Mouse (Mus musculus): ENCODE measurements around the gene Cask. TPM values are rescaled to one million over a fixed set of nuclear protein-coding genes. Genes with fewer than 3 reads are reported as not detected.

The Cask gene
- total RNA-seq, 2 experiments from 2014 or later = 16.8 to 17.3 TPM

- intact Hi-C loops (cut with DNase I) = loop anchor here (10.0 kb wide), 2 partner anchors 147 to 307 kb away; no protein-coding TSS in a partner anchor
- no peak for DNase-seq
Measured at GRCm38 (mm10) chrX:13652291-13652690, 198.9 kb downstream of the Cask start.

- intact Hi-C loops (cut with DNase I) = loop anchor here (10.0 kb wide), 2 partner anchors 147 to 307 kb away; no protein-coding TSS in a partner anchor
- no peak for DNase-seq
Measured at GRCm38 (mm10) chrX:13651889-13652288, 199.3 kb downstream of the Cask start.

- no peak for DNase-seq
- intact Hi-C loops (cut with DNase I) = no loop called here
Measured at GRCm38 (mm10) chrX:13638894-13639293, 212.3 kb downstream of the Cask start.

- intact Hi-C loops (cut with DNase I) = no loop called here
Measured at GRCm38 (mm10) chrX:13636398-13636797, 214.8 kb downstream of the Cask start.

GRCm38 (mm10) chrX:13631599-13632283, 219.4 kb downstream of the Cask start, which contains the start of gene Gpr34:
Gene Gpr34 (plus strand): TSS chrX:13632089.
- intact Hi-C loops (cut with DNase I) = no loop called here
- no peak for DNase-seq

More at GRCm38 (mm10) chrX:13636398-13636797, 214.8 kb downstream of the Cask start:
- DNase-seq = no peak

GRCm38 (mm10) chrX:13622654-13623053, 228.5 kb downstream of the Cask start:
- intact Hi-C loops (cut with DNase I) = no loop called here
- no peak for DNase-seq

- intact Hi-C loops (cut with DNase I) = no loop called here
- DNase-seq = peak in 1 of 2 experiments; percentile 7
Measured at GRCm38 (mm10) chrX:13621473-13621872, 229.7 kb downstream of the Cask start.

GRCm38 (mm10) chrX:13618476-13618875, 232.7 kb downstream of the Cask start:
- DNase-seq = no peak
- intact Hi-C loops (cut with DNase I) = loop anchor here (5.0 kb wide), 1 partner anchor 156 kb away; no protein-coding TSS in a partner anchor

- no peak for DNase-seq
- intact Hi-C loops (cut with DNase I) = loop anchor here (5.0 kb wide), 1 partner anchor 155 kb away; no protein-coding TSS in a partner anchor
Measured at GRCm38 (mm10) chrX:13617294-13617693, 233.9 kb downstream of the Cask start.

GRCm38 (mm10) chrX:13616726-13617125, 234.4 kb downstream of the Cask start:
- no peak for DNase-seq
- intact Hi-C loops (cut with DNase I) = loop anchor here (5.0 kb wide), 1 partner anchor 154 kb away; no protein-coding TSS in a partner anchor

- intact Hi-C loops (cut with DNase I) = no loop called here
- no peak for DNase-seq
Measured at GRCm38 (mm10) chrX:13612115-13612514, 239.1 kb downstream of the Cask start.

GRCm38 (mm10) chrX:13611114-13611513, 240.1 kb downstream of the Cask start:
- no peak for DNase-seq
- intact Hi-C loops (cut with DNase I) = no loop called here

GRCm38 (mm10) chrX:13607752-13608151, 243.4 kb downstream of the Cask start:
- intact Hi-C loops (cut with DNase I) = no loop called here
- DNase-seq = no peak

GRCm38 (mm10) chrX:13606741-13607140, 244.4 kb downstream of the Cask start:
- DNase-seq = no peak
- intact Hi-C loops (cut with DNase I) = no loop called here

GRCm38 (mm10) chrX:13599966-13600365, 251.2 kb downstream of the Cask start:
- no peak for DNase-seq
- intact Hi-C loops (cut with DNase I) = no loop called here

GRCm38 (mm10) chrX:13599373-13599772, 251.8 kb downstream of the Cask start:
- intact Hi-C loops (cut with DNase I) = no loop called here
- DNase-seq = no peak

- DNase-seq = no peak
- intact Hi-C loops (cut with DNase I) = no loop called here
Measured at GRCm38 (mm10) chrX:13577647-13578046, 273.5 kb downstream of the Cask start.

- peak; percentile 22 to 28 for DNase-seq
- intact Hi-C loops (cut with DNase I) = no loop called here
Measured at GRCm38 (mm10) chrX:13576606-13577005, 274.6 kb downstream of the Cask start.

GRCm38 (mm10) chrX:13574872-13575271, 276.3 kb downstream of the Cask start:
- DNase-seq = peak in 1 of 2 experiments; percentile 2
- intact Hi-C loops (cut with DNase I) = no loop called here

- intact Hi-C loops (cut with DNase I) = no loop called here
- no peak for DNase-seq
Measured at GRCm38 (mm10) chrX:13574298-13574697, 276.9 kb downstream of the Cask start.

- intact Hi-C loops (cut with DNase I) = no loop called here
- DNase-seq = no peak
Measured at GRCm38 (mm10) chrX:13554504-13554903, 296.7 kb downstream of the Cask start.

- intact Hi-C loops (cut with DNase I) = no loop called here
- no peak for DNase-seq
Measured at GRCm38 (mm10) chrX:13552288-13552687, 298.9 kb downstream of the Cask start.

All from heart, postnatal 14 days (tissue).